Mouse (Mus musculus) frontal cortex, postnatal 14 days (tissue): ENCODE measurements at regions not wholly inside any gene's neighbourhood (a gene's known extent, or its start where the extent isn't known, plus 50 kb on each side); places are given as distances from the start of the nearest gene placed in this dataset.
A peak's percentile ranks its signal among the peaks of the same experiment; 100 is the strongest.

ENCODE experiments used
- DNase-seq, 2 experiments: peaks; one replicate each; pipeline ENCODE4 v3.0.0; 2022; ENCODE audit warnings: low spot score in 2 of 2

GRCm38 (mm10) chr2:70914372-70914771, 88.8 kb upstream of the Tlk1 start:
- DNase-seq, result no peak

- DNase-seq, result no peak
Observed at GRCm38 (mm10) chr2:70909401-70909800, 83.9 kb upstream of the Tlk1 start.

DNA sequence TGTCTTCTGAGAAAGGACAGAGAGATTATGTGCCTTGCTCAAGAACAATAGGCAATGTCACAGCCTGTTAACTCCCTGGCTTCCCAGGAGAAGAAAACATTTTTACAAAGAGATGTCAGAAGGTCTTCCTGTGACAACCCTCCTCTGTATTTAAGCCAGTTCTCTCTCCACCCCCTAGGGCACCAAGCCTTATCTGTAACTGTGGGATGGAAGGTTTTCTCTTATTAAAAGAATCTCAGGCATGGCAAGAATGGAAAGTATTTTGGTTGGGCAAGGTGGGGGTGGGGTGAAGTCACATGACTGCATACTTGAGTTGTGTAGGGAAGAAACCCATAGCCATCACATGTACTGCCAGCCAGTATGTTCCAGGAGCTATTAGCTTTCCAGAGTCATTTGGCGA, 83.1 kb upstream of the Tlk1 start:
- no peak for DNase-seq

DNA sequence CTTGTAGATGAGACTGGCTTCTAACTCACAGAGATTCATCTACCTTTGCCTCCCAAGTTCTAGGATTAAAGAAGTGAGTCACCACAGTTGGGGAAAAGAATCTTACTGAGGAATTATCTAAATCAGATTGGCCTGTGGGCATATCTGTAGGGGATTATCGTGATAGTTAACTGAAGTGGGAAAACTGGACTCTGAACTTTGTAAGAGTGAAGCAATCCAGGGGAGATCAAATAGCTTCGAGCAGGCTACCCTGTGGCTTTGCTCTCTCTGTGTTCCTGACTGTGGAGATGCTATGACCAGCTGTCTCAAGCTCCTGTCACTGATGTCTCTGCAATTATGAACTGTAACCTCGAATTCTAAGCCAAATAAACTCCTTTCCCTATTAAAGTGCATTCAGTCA, 80.7 kb upstream of the Tlk1 start:
- no peak for DNase-seq

DNA sequence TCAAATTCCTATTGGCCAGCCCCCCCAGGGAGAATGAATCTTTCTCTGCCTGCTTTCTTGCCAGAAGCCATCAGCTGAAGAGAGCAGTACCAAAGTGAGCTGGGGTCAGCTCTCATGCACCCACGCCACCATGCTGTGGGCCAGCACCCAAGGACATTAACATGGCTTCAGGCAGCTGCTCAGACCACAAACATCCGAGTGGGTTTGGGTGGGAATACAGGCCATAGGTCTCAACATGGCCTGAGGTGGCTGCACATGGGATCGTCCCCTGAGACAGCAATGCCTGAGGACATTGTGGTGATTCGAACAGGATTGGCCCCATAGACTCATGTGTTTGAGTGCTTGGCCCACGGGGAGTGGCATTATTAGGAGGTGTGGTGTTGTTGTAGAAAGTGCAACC, 78.9 kb upstream of the Tlk1 start:
- DNase-seq, result no peak

DNA sequence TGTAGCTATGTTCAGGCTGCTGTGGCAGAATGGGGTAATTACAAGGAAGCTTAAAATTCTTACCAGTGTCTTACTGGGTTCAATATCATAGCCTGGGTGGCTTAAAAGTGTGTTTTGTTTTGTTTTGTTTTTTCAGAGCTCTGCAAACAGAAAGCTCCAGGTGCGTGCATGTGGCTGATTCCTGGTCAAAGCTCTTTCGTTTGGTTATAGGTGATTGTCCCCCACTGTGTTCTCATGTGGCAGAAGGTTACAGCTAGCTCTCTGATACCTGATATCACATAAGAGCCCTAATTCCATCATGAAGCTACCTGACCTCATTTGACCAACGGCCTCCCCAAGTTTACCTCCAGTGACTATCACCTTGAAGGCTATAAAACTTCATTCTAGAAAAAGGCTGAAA, 76.7 kb upstream of the Tlk1 start:
- DNase-seq, result no peak

DNA sequence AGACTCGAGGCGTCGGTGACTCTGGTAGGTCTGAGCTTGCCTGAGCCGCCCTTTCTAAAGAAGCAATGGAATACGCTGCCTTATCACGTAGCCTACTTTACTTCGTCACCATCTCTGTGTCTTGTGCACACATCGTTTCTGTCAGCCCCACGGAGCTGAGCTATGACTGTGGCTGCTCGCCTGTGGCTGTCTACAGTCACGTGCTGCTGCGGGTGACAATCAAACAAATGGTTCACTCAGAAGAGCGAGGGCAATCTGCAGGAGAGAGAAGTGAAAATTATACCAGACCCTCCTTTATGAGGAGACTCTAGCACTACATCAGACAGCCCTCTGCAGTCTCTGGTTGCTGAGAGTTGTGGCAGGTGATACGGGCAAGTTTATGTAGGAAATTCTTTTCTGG, 76.0 kb upstream of the Tlk1 start:
- DNase-seq, result peak in 1 of 2 experiments; percentile 41

GRCm38 (mm10) chr2:70899056-70899455, 73.5 kb upstream of the Tlk1 start:
- DNase-seq, result no peak

- DNase-seq, result peak in 1 of 2 experiments; percentile 54
Observed at GRCm38 (mm10) chr2:70898396-70898795, 72.9 kb upstream of the Tlk1 start.

- DNase-seq, result no peak
Observed at GRCm38 (mm10) chr2:70897373-70897772, 71.8 kb upstream of the Tlk1 start.

- no peak for DNase-seq
Observed at GRCm38 (mm10) chr2:70889522-70890100, 64.1 kb upstream of the Tlk1 start.

DNA sequence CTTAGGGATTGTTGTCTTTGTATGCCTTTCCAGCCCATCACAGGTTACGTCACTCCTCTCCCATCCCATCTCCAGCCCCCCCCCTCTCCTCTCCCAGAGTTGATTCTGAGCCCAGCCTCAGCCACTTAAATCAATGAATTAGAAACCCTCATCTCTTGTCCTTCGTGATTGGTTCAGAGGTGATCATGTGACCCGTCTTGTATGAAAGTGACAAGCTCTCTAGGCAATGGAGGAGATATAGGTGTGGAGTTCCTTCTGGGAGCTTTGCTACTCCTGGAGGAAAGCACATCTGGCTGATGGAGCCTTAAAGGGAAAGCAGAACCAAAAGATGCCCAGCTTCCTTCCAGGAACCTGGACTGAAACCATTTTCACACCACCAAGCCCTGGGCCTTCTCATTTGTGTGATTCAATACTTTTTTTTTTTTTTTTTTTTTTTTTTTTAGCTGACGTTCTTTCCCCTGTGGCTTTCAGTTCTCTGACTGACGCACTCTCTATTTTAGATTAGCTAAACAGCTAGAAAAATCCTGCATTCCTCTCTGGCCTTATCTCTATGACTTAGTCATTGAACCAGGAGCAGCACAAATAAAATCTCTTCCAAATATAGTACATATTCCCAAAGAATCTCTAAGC, 63.4 kb upstream of the Tlk1 start:
- DNase-seq, result no peak

GRCm38 (mm10) chr2:70886831-70887230, 61.3 kb upstream of the Tlk1 start:
- no peak for DNase-seq

DNA sequence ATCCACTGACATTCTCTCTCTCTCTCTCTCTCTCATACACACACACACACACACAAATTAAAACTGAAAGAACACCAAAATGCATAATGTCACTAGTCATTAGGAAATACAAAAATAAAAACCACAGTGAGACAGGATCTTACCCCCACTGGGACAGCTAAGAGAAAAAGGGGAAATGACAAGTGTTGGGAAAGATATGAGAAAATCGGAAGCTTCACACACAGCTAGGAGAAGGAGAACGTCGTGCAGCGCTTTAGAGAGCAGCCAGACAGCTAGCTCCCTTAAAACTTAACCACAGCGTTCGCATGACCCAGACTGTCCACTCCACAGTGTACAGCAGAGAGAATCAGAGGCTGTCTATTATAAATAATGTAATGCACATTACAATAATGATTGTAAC, 60.1 kb upstream of the Tlk1 start:
- no peak for DNase-seq

DNA sequence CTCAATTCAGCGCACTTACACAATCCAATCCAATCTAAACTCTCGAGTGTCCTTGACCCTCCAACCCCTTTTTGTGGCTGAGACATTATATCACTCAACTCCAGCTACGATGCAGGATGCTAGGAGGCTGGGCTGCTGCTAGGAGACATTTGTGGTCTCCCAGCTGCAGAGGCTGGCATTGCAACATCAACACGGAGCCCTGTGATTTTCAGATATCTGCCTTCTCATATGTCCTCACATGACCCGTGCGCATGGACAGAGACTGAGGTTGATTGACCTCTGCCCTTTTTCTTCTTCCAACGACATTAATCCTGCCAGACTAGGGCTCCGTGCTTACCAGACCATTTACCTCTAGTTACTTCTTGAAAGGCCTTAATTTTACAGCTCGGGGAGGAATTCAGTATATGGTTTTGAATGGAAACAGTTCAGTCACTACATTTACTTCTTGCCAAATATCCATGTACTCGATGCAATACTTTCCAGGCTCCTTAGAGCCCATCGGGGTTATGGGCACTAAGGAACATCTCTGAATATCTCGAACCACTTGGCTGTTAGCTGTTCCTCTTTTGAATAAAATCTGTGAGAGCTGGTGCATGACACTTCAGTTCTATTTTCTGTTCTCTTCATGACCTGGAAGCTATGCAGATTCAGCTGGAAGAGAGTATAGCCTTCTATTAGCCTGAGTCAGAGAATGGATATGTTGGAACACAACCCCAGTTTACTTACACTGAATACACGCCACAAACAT, 52.0 kb upstream of the Tlk1 start:
- no peak for DNase-seq

DNA sequence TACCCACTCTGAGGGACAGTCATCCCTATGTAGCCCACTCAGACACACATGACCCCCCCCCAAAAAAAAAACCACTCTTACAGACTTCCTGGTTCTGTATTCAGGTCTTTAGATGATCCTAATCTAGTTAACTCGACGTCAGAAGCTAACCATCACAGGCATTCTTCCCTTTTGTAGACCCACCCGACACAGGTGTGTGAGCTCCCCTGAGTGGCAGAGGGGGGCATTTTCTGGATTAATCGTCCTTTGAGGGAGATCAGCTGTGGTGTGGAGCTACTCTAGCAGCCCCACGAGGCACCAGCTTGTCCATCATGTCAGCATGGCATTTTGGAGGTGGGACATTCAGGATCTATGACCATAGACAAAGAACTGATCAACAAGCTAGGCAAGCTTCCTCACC, 50.7 kb upstream of the Tlk1 start:
- no peak for DNase-seq
